Mouse (Mus musculus) cortical plate, adult 2 months (tissue): ENCODE results near the gene Thsd7b.

Experiments used
- CTCF ChIP-seq: fragments of 200-500 bp; IDR thresholded peaks from 2 replicates; pipeline ENCODE4 v1.5.1; 2011; ENCODE audit warnings: mild to moderate bottlenecking, control low read depth, low read length; ENCODE audit not compliant: insufficient read depth; ENCODE audit errors: extremely low read depth
- POLR2A ChIP-seq: fragments of 200-500 bp; IDR thresholded peaks from 2 replicates; pipeline ENCODE4 v1.6.1; 2011; ENCODE audit warnings: mild to moderate bottlenecking, low read length, control low read depth; ENCODE audit not compliant: insufficient read depth; ENCODE audit errors: extremely low read depth

DNA sequence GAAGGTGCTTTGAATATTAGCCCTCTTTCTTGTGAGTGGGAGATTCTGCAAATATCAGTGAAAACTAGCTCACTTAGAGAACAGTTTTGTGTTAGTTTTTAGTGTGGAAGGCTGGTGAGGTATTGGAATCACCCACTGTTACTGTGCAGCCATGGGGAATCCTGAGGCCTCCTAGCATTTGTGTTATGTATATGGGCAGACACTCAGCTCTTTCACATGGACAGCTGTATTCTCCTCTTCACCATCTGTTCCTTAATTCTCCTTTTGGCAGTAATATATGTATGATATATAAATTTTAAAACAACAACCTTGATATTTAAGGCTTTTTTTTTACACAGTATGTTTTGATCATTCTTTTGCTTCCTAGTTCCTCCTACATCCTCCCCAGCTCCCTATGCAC lies 329.2 kb downstream of the Thsd7b start:
- TF ChIP-seq POLR2A (no peak), CTCF (no peak)
